Comparison of ENCODE assay signal across 13 mouse cellular contexts in genomic region chr8:87834656-87835055, GRCm38 (mm10).
DNase-seq lines count a peak whose midpoint lies in the region; ATAC-seq and TF ChIP-seq lines count a peak whose summit lies in the region.
"Had no signal": no experiment of that assay in that cellular context is flagged by ENCODE, and none has a peak within 500 bp of the region (broad histone marks: within the 10 kb centered on the region; RNA-seq: fewer than 3 reads in every experiment).

No protein-coding gene starts in this region.

- no peaks in the 10 kb centered on the region for H3K9me3 ChIP-seq in hindbrain, embryonic 10.5 days
- H3K9me3 ChIP-seq in hindbrain, postnatal 0 days (ENCODE audit: low read length) = no peaks in the 10 kb centered on the region
- no peaks in the 10 kb centered on the region for H3K9me3 ChIP-seq in embryonic facial prominence, embryonic 11.5 days (replicated peaks; ENCODE audit: control insufficient read depth, low read length)
- no peaks in the 10 kb centered on the region for H3K9me3 ChIP-seq in hindbrain, embryonic 14.5 days (ENCODE audit: control insufficient read depth, low read length)
- no peaks in the 10 kb centered on the region for H3K9me3 ChIP-seq in midbrain, embryonic 15.5 days

- no peaks in the 10 kb centered on the region for H3K27me3 ChIP-seq in hindbrain, embryonic 10.5 days (ENCODE audit: insufficient read depth, poor library complexity, severe bottlenecking)
- no peaks in the 10 kb centered on the region for H3K27me3 ChIP-seq in hindbrain, postnatal 0 days (ENCODE audit: insufficient read depth, low read length)
- H3K27me3 ChIP-seq in embryonic facial prominence, embryonic 11.5 days (ENCODE audit: control insufficient read depth, insufficient read depth, low read length) = no peaks in the 10 kb centered on the region
- H3K27me3 ChIP-seq in hindbrain, embryonic 14.5 days (ENCODE audit: control insufficient read depth, insufficient read depth, low read length) = no peaks in the 10 kb centered on the region
- H3K27me3 ChIP-seq in midbrain, embryonic 15.5 days (replicated peaks) = no peaks in the 10 kb centered on the region

- TF ChIP-seq CTCF in hindbrain, postnatal 0 days (IDR thresholded peaks at IDR 0.05; ENCODE audit: low read depth) = no peak

- WGBS in hindbrain, embryonic 10.5 days = 3% methylated on average over 5 of the region's 5 CpGs
- 25% methylated on average over 5 of the region's 5 CpGs for WGBS in hindbrain, postnatal 0 days
- WGBS in embryonic facial prominence, embryonic 11.5 days = 7% methylated on average over 5 of the region's 5 CpGs
- WGBS in hindbrain, embryonic 14.5 days = 12% methylated on average over 5 of the region's 5 CpGs
- 22% methylated on average over 5 of the region's 5 CpGs for WGBS in midbrain, embryonic 15.5 days

- H3K9ac ChIP-seq in hindbrain, postnatal 0 days (replicated peaks; ENCODE audit: low read length) = no peak overlapping the region
- no peak overlapping the region for H3K9ac ChIP-seq in embryonic facial prominence, embryonic 11.5 days (replicated peaks; ENCODE audit: low read length)
- peak overlapping the region; percentile 37; the same call in 1 of the 2 replicates for H3K9ac ChIP-seq in hindbrain, embryonic 14.5 days
- no peak overlapping the region for H3K9ac ChIP-seq in midbrain, embryonic 15.5 days
- H3K9ac ChIP-seq: liver, embryonic 14.5 days had no signal

- H3K4me3 ChIP-seq in hindbrain, embryonic 10.5 days = no peak overlapping the region
- H3K4me3 ChIP-seq in hindbrain, postnatal 0 days (ENCODE audit: low read length) = no peak overlapping the region
- H3K4me3 ChIP-seq in embryonic facial prominence, embryonic 11.5 days (ENCODE audit: low read depth, low read length) = no peak overlapping the region
- no peak overlapping the region for H3K4me3 ChIP-seq in hindbrain, embryonic 14.5 days (replicated peaks; ENCODE audit: low read length)
- H3K4me3 ChIP-seq in midbrain, embryonic 15.5 days = no peak overlapping the region

- peak overlapping the region; percentile 94 for H3K27ac ChIP-seq in hindbrain, embryonic 10.5 days
- H3K27ac ChIP-seq in hindbrain, postnatal 0 days = no peak overlapping the region
- H3K27ac ChIP-seq in embryonic facial prominence, embryonic 11.5 days (replicated peaks; ENCODE audit: low read depth, low read length) = peak overlapping the region; percentile 73
- peak overlapping the region; percentile 71 for H3K27ac ChIP-seq in hindbrain, embryonic 14.5 days
- peak overlapping the region; percentile 76 for H3K27ac ChIP-seq in midbrain, embryonic 15.5 days
- H3K27ac ChIP-seq: kidney, postnatal 0 days; liver, embryonic 14.5 days had no signal

- no peak for ATAC-seq in hindbrain, postnatal 0 days
- ATAC-seq in embryonic facial prominence, embryonic 11.5 days (replicated peaks; ENCODE audit: insufficient number of reproducible peaks, low FRiP score, low TSS enrichment, low read depth) = no peak
- ATAC-seq in hindbrain, embryonic 14.5 days (ENCODE audit: low FRiP score) = no peak
- no peak for ATAC-seq in midbrain, embryonic 15.5 days (replicated peaks)
- ATAC-seq: CD4-positive, CD25-positive, alpha-beta regulatory T cell, adult 4 months had no signal

- H3K36me3 ChIP-seq in hindbrain, embryonic 10.5 days = peaks cover 7% of the 10 kb centered on the region
- H3K36me3 ChIP-seq in hindbrain, postnatal 0 days (ENCODE audit: insufficient read depth, low read length) = no peaks in the 10 kb centered on the region
- no peaks in the 10 kb centered on the region for H3K36me3 ChIP-seq in embryonic facial prominence, embryonic 11.5 days (replicated peaks; ENCODE audit: control insufficient read depth, insufficient read depth, low read depth, low read length)
- no peaks in the 10 kb centered on the region for H3K36me3 ChIP-seq in hindbrain, embryonic 14.5 days (replicated peaks; ENCODE audit: control insufficient read depth, insufficient read depth)
- H3K36me3 ChIP-seq in midbrain, embryonic 15.5 days (replicated peaks) = no peaks in the 10 kb centered on the region

- peaks cover 99% of the 10 kb centered on the region for H3K4me1 ChIP-seq in hindbrain, embryonic 10.5 days (replicated peaks)
- H3K4me1 ChIP-seq in hindbrain, postnatal 0 days (ENCODE audit: insufficient read depth, low read length) = peaks cover 65% of the 10 kb centered on the region
- H3K4me1 ChIP-seq in embryonic facial prominence, embryonic 11.5 days (ENCODE audit: control insufficient read depth, insufficient read depth, low read length) = peaks cover 58% of the 10 kb centered on the region
- H3K4me1 ChIP-seq in hindbrain, embryonic 14.5 days (replicated peaks; ENCODE audit: control insufficient read depth, insufficient read depth, low read length) = peaks cover 85% of the 10 kb centered on the region
- peaks cover 83% of the 10 kb centered on the region for H3K4me1 ChIP-seq in midbrain, embryonic 15.5 days

- no peak overlapping the region for H3K4me2 ChIP-seq in hindbrain, postnatal 0 days (ENCODE audit: low read depth, low read length)
- H3K4me2 ChIP-seq in embryonic facial prominence, embryonic 11.5 days (ENCODE audit: low read depth, low read length) = no peak overlapping the region
- no peak overlapping the region for H3K4me2 ChIP-seq in hindbrain, embryonic 14.5 days (replicated peaks)
- H3K4me2 ChIP-seq in midbrain, embryonic 15.5 days = no peak overlapping the region

- peak; percentile 51 for DNase-seq in hindbrain, embryonic 10.5 days (ENCODE audit: low spot score)
- no peak for DNase-seq in hindbrain, postnatal 0 days (ENCODE audit: low spot score)
- DNase-seq in embryonic facial prominence, embryonic 11.5 days (ENCODE audit: low spot score) = no peak
- no peak for DNase-seq in hindbrain, embryonic 14.5 days (ENCODE audit: low spot score)
- no peak for DNase-seq in gastrocnemius, postnatal 10 days
- no peak for DNase-seq in gastrocnemius, adult 8-10 months (ENCODE audit: low spot score in 2 of 2)
- no peak for DNase-seq in thymus, postnatal 36 days
- DNase-seq: adrenal gland, adult 8-10 months; spleen, adult 18-20 months had no signal
